Mouse (Mus musculus) bone marrow macrophage, adult 2 months (primary cell): Measurements from ENCODE around the gene Urb2. TPM values are rescaled to one million over a fixed set of nuclear protein-coding genes. Genes with fewer than 3 reads are reported as not detected.

Experiments used
- H3K27ac ChIP-seq: 2 replicates; pipeline ENCODE4 v1.5.1; 2012; ENCODE audit warnings: low read depth, low read length; ENCODE audit not compliant: insufficient read depth
- H3K4me1 ChIP-seq: 2 replicates; pipeline ENCODE4 v1.6.1; 2012; ENCODE audit warnings: low read length; ENCODE audit not compliant: control insufficient read depth, insufficient read depth
- H3K4me3 ChIP-seq: 2 replicates; pipeline ENCODE4 v1.5.1; 2012; ENCODE audit warnings: mild to moderate bottlenecking, low read length, moderate library complexity; ENCODE audit not compliant: insufficient read depth
- CTCF ChIP-seq: IDR thresholded peaks from 2 replicates; pipeline ENCODE4 v1.5.1; 2012; ENCODE audit warnings: low read depth, mild to moderate bottlenecking, low read length, moderate library complexity
- POLR2A ChIP-seq: IDR thresholded peaks from 2 replicates; pipeline ENCODE4 v1.6.1; 2012; ENCODE audit warnings: mild to moderate bottlenecking, low read depth, low read length, borderline replicate concordance
- polyA plus RNA-seq: library from polyadenylated mRNA; stranded (reverse); fragments of >200 nt; gene quantifications from 2 replicates; pipeline ENCODE4 v1.2.4, GENCODE M21; 2012; ENCODE audit not compliant: missing spikeins, insufficient read depth, insufficient read length

The Urb2 gene
- polyA plus RNA-seq, result 3.7 TPM in 2 replicates

GRCm38 (mm10) chr8:124021237-124022227, at the start of gene Urb2, which contains the start of gene Taf5l:
Gene Urb2, plus strand, starts transcription at chr8:124021508.
Gene Taf5l, minus strand, starts transcription at chr8:124021397.
- H3K27ac ChIP-seq, result peak within 1 kb of the TSS; percentile 84
- H3K4me1 ChIP-seq, result peaks cover 23% of the 10 kb centered on the region
- peak within 1 kb of the TSS; percentile 81 for H3K4me3 ChIP-seq
- TF ChIP-seq CTCF, result no peak
- no peak for TF ChIP-seq POLR2A

GRCm38 (mm10) chr8:123973495-123973894, 47.8 kb upstream of the Urb2 start:
- Histone ChIP-seq H3K4me1 (peaks cover 6% of the 10 kb centered on the region), H3K27ac (no peak overlapping the region), H3K4me3 (no peak overlapping the region)
- TF ChIP-seq CTCF (no peak), POLR2A (no peak)

- H3K27ac ChIP-seq, result no peak overlapping the region
- no peak overlapping the region for H3K4me3 ChIP-seq
- no peak for TF ChIP-seq CTCF
- TF ChIP-seq POLR2A, result no peak
- peaks cover 16% of the 10 kb centered on the region for H3K4me1 ChIP-seq
Observed at GRCm38 (mm10) chr8:123977499-123977898, 43.8 kb upstream of the Urb2 start.

- peaks cover 16% of the 10 kb centered on the region for H3K4me1 ChIP-seq
- no peak for TF ChIP-seq POLR2A
- TF ChIP-seq CTCF, result no peak
- no peak overlapping the region for H3K4me3 ChIP-seq
- no peak overlapping the region for H3K27ac ChIP-seq
Observed at GRCm38 (mm10) chr8:123978166-123978838, 43.0 kb upstream of the Urb2 start.

GRCm38 (mm10) chr8:123978926-123979325, 42.4 kb upstream of the Urb2 start:
- TF ChIP-seq CTCF (no peak), POLR2A (no peak)
- Histone ChIP-seq H3K4me1 (peaks cover 20% of the 10 kb centered on the region), H3K27ac (no peak overlapping the region), H3K4me3 (no peak overlapping the region)

GRCm38 (mm10) chr8:123980239-123980638, 41.1 kb upstream of the Urb2 start:
- no peak overlapping the region for H3K27ac ChIP-seq
- no peak overlapping the region for H3K4me3 ChIP-seq
- H3K4me1 ChIP-seq, result peaks cover 23% of the 10 kb centered on the region
- TF ChIP-seq CTCF, result no peak
- TF ChIP-seq POLR2A, result no peak

GRCm38 (mm10) chr8:123981674-123982073, 39.6 kb upstream of the Urb2 start:
- peaks cover 23% of the 10 kb centered on the region for H3K4me1 ChIP-seq

GRCm38 (mm10) chr8:123982291-123982793, 39.0 kb upstream of the Urb2 start:
- peak overlapping the region; percentile 95 for H3K4me3 ChIP-seq
- no peak for TF ChIP-seq POLR2A
- no peak for TF ChIP-seq CTCF
- peaks cover 23% of the 10 kb centered on the region for H3K4me1 ChIP-seq
- H3K27ac ChIP-seq, result 0 out of 2 replicates have a peak overlapping the region, but pooled peaks have one; percentile 27

More at GRCm38 (mm10) chr8:123981674-123982073, 39.6 kb upstream of the Urb2 start:
- Histone ChIP-seq H3K27ac (no peak overlapping the region), H3K4me3 (0 out of 2 replicates have a peak overlapping the region, but pooled peaks have one; percentile 2)
- TF ChIP-seq CTCF (no peak), POLR2A (no peak)

GRCm38 (mm10) chr8:123982826-123983400, 38.4 kb upstream of the Urb2 start, which contains the start of gene Abcb10:
Gene Abcb10, minus strand, starts transcription at chr8:123983122.
- TF ChIP-seq POLR2A, result peak; percentile 53; the same call in 1 of the 2 replicates
- no peak for TF ChIP-seq CTCF
- peak within 1 kb of the TSS; percentile 60 for H3K27ac ChIP-seq
- H3K4me3 ChIP-seq, result peak within 1 kb of the TSS; percentile 95
- peaks cover 22% of the 10 kb centered on the region for H3K4me1 ChIP-seq
